Mouse (Mus musculus) adrenal gland, adult 8-10 months (tissue): ENCODE measurements around the gene Ankle1. TPM values are rescaled to one million over a fixed set of nuclear protein-coding genes. Genes with fewer than 3 reads are reported as not detected.
"Not testable (repeated sequence)": the region's sequence is repeated elsewhere in the genome, so short reads cannot be mapped to it uniquely, and the experiment has no call there.

Source experiments
- DNase-seq: peaks from one replicate; pipeline ENCODE4 v3.0.0; 2022
- total RNA-seq, 4 experiments: library from RNA; stranded (reverse); gene quantifications; 2 replicates each; pipeline ENCODE4 v1.2.4; 2022

Ankle1 gene
- total RNA-seq, 4 experiments from 2014 or later, result 0.56 to 1.2 (median 0.92) TPM; not detected in 1

GRCm38 (mm10) chr8:71408231-71408630 lies 2.4 kb downstream of the Ankle1 start:
- DNase-seq, result no peak

GRCm38 (mm10) chr8:71411535-71412273 lies 5.9 kb downstream of the Ankle1 start:
- no peak for DNase-seq

GRCm38 (mm10) chr8:71422121-71422520 lies 16.3 kb downstream of the Ankle1 start:
- no peak for DNase-seq

- not testable (repeated sequence) for DNase-seq
Measured at GRCm38 (mm10) chr8:71432935-71433334, 27.1 kb downstream of the Ankle1 start.

- no peak for DNase-seq
Measured at GRCm38 (mm10) chr8:71437041-71437440, 31.2 kb downstream of the Ankle1 start.

GRCm38 (mm10) chr8:71441404-71441803 lies 35.6 kb downstream of the Ankle1 start:
- DNase-seq, result no peak

- no peak for DNase-seq
Measured at GRCm38 (mm10) chr8:71445096-71445495, 39.3 kb downstream of the Ankle1 start.

- DNase-seq, result no peak
Measured at GRCm38 (mm10) chr8:71451337-71451736, 45.5 kb downstream of the Ankle1 start.

- no peak for DNase-seq
Measured at GRCm38 (mm10) chr8:71451777-71452176, 46.0 kb downstream of the Ankle1 start.

GRCm38 (mm10) chr8:71452669-71453068 lies 46.9 kb downstream of the Ankle1 start:
- DNase-seq, result no peak

- no peak for DNase-seq
Measured at GRCm38 (mm10) chr8:71454668-71455067, 48.9 kb downstream of the Ankle1 start.

- no peak for DNase-seq
Measured at GRCm38 (mm10) chr8:71456906-71457305, 51.1 kb downstream of the Ankle1 start.

- DNase-seq, result no peak
Measured at GRCm38 (mm10) chr8:71457659-71458270, 52.0 kb downstream of the Ankle1 start.

Other genes starting within 250 kb of the Ankle1 start
- 10 to 100 TPM; 35.6 to 57.9 (median 44.9) TPM for gene Myo9b, start 133.3 kb upstream of the Ankle1 start, total RNA-seq
- gene Haus8, start 133.1 kb upstream of the Ankle1 start, total RNA-seq, result 10 to 100 TPM; 11.0 to 22.3 (median 16.0) TPM
- gene Use1, start 39.2 kb upstream of the Ankle1 start, total RNA-seq, result 100 to 1,000 TPM; 203 to 262 (median 232) TPM
- 10 to 100 TPM; 15.9 to 18.8 (median 17.7) TPM for gene Ocel1, start 34.7 kb upstream of the Ankle1 start, total RNA-seq
- gene Nr2f6, start 24.1 kb upstream of the Ankle1 start, total RNA-seq, result 10 to 100 TPM; 59.1 to 67.2 (median 62.7) TPM
- gene Ushbp1, start 10.2 kb upstream of the Ankle1 start, total RNA-seq, result 10 to 100 TPM; 11.4 to 25.1 (median 18.2) TPM
- 100 to 1,000 TPM; 101 to 137 (median 120) TPM for gene Babam1, start 9.1 kb upstream of the Ankle1 start, total RNA-seq
- gene Abhd8, start 57.6 kb downstream of the Ankle1 start, total RNA-seq, result 10 to 100 TPM; 85.3 to 96.2 (median 92.1) TPM
- gene Mrpl34, start 58.9 kb downstream of the Ankle1 start, total RNA-seq, result 100 to 1,000 TPM in 1 of 4 experiments, 10 to 100 TPM in 3; 64.7 to 108 (median 88.7) TPM
- gene Dda1, start 63.2 kb downstream of the Ankle1 start, total RNA-seq, result 10 to 100 TPM; 51.7 to 65.2 (median 57.9) TPM
- gene Ano8, start 80.0 kb downstream of the Ankle1 start, total RNA-seq, result 10 to 100 TPM; 13.5 to 24.7 (median 20.6) TPM
- gene Gtpbp3, start 82.1 kb downstream of the Ankle1 start, total RNA-seq, result 10 to 100 TPM; 23.1 to 32.0 (median 29.0) TPM
- gene Plvap, start 105.7 kb downstream of the Ankle1 start, total RNA-seq, result 100 to 1,000 TPM; 195 to 255 (median 230) TPM
- gene Ccdc194, start 119.7 kb downstream of the Ankle1 start, total RNA-seq, result not detected
- gene Bst2, start 131.4 kb downstream of the Ankle1 start, total RNA-seq, result 10 to 100 TPM; 54.3 to 91.2 (median 67.9) TPM
- gene Mvb12a, start 136.9 kb downstream of the Ankle1 start, total RNA-seq, result 10 to 100 TPM; 72.6 to 87.3 (median 82.3) TPM
- gene Tmem221, start 152.9 kb downstream of the Ankle1 start, total RNA-seq, result 1 to 10 TPM; 5.1 to 7.0 (median 5.8) TPM
- gene Nxnl1, start 160.6 kb downstream of the Ankle1 start, total RNA-seq, result 1 to 10 TPM in 1 of 4 experiments, under 1 TPM in 3; 0.40 to 1.3 (median 0.49) TPM
- gene Slc27a1, start 162.9 kb downstream of the Ankle1 start, total RNA-seq, result 100 to 1,000 TPM; 141 to 186 (median 160) TPM
- gene Pgls, start 186.2 kb downstream of the Ankle1 start, total RNA-seq, result 100 to 1,000 TPM; 116 to 141 (median 124) TPM
- gene Fam129c, start 191.6 kb downstream of the Ankle1 start, total RNA-seq, result 1 to 10 TPM; 1.5 to 3.0 (median 2.3) TPM
- 10 to 100 TPM; 64.7 to 78.0 (median 69.1) TPM for gene Colgalt1, start 205.0 kb downstream of the Ankle1 start, total RNA-seq